Mouse (Mus musculus) C2C12 (cell line): ENCODE measurements around the gene Rpa1.

Experiments used
- CTCF ChIP-seq: IDR thresholded peaks from one replicate; pipeline ENCODE4 v1.5.1; 2011; ENCODE audit not compliant: control insufficient read depth, insufficient read depth, insufficient read length
- MAX ChIP-seq: IDR thresholded peaks from one replicate; pipeline ENCODE4 v1.6.1; 2011; ENCODE audit warnings: mild to moderate bottlenecking, control low read depth
- MYOD1 ChIP-seq: IDR thresholded peaks from one replicate; pipeline ENCODE4 v1.6.1; 2011; ENCODE audit warnings: low read depth; ENCODE audit not compliant: control insufficient read depth, insufficient read length
- MYOG ChIP-seq: IDR thresholded peaks from one replicate; pipeline ENCODE4 v1.6.1; 2011; ENCODE audit not compliant: control insufficient read depth, insufficient read length; ENCODE audit errors: extremely low read depth
- USF1 ChIP-seq: IDR thresholded peaks from one replicate; pipeline ENCODE4 v1.6.1; 2011; ENCODE audit warnings: low read depth, mild to moderate bottlenecking, control low read depth, moderate library complexity

GRCm38 (mm10) chr11:75346556-75347187, 1.5 kb downstream of the Rpa1 start:
- TF ChIP-seq CTCF (no peak), MYOD1 (no peak), MAX (no peak), USF1 (no peak), MYOG (no peak)
